Mouse (Mus musculus) spleen, adult 2 months (tissue): ENCODE data around the gene Nfkbia. TPM values are rescaled to one million over a fixed set of nuclear protein-coding genes. Genes with fewer than 3 reads are reported as not detected.

Experiments
- DNase-seq, 2 experiments: peaks; one replicate each; pipeline versions ENCODE4 v3.0.0 to v3.0.0-alpha.2; 2012 to 2021; ENCODE audit warnings: low spot score in 2 of 2, low read depth in 1 of 2
- H3K27ac ChIP-seq: fragments of 200-500 bp; 2 replicates; pipeline ENCODE4 v1.5.1; 2012; ENCODE audit warnings: low read length, inconsistent platforms; ENCODE audit not compliant: insufficient read depth
- H3K27me3 ChIP-seq: fragments of 200-500 bp; 2 replicates; pipeline ENCODE4 v1.6.1; 2012; ENCODE audit warnings: mild to moderate bottlenecking, moderate library complexity, low read length, inconsistent platforms; ENCODE audit not compliant: control insufficient read depth, insufficient read depth
- H3K36me3 ChIP-seq: fragments of 200-500 bp; 2 replicates; pipeline ENCODE4 v1.6.1; 2012; ENCODE audit warnings: mild to moderate bottlenecking, low read length, inconsistent platforms; ENCODE audit not compliant: control insufficient read depth, insufficient read depth
- H3K4me1 ChIP-seq: fragments of 200-500 bp; 2 replicates; pipeline ENCODE4 v1.6.1; 2011; ENCODE audit warnings: inconsistent platforms; ENCODE audit not compliant: control insufficient read depth, insufficient read depth, insufficient read length
- H3K4me3 ChIP-seq: fragments of 200-500 bp; 2 replicates; pipeline ENCODE4 v1.5.1; 2011; ENCODE audit warnings: mild to moderate bottlenecking, inconsistent platforms; ENCODE audit not compliant: insufficient read depth, insufficient read length; ENCODE audit errors: extremely low read depth
- CTCF ChIP-seq: fragments of 200-500 bp; IDR thresholded peaks from 2 replicates; pipeline ENCODE4 v1.5.1; 2011; ENCODE audit warnings: mild to moderate bottlenecking, inconsistent platforms; ENCODE audit not compliant: insufficient read depth, insufficient read length, insufficient replicate concordance; ENCODE audit errors: extremely low read depth
- POLR2A ChIP-seq: fragments of 200-500 bp; IDR thresholded peaks from 2 replicates; pipeline ENCODE4 v1.6.1; 2011; ENCODE audit warnings: low read depth, low read length, inconsistent platforms
- WGBS: fragments of 180-500 bp; shearing (Covaris S2); methylation state at CpG from one replicate; pipeline ENCODE4 v1.1.7; 2018; 5-methylcytosine and 5-hydroxymethylcytosine counted together
- polyA plus RNA-seq: library from polyadenylated mRNA; depleted of rRNA; stranded (reverse); fragments of >200 nt; gene quantifications from 2 replicates; pipeline ENCODE4 v1.2.3, GENCODE M21; 2012

Nfkbia gene
- polyA plus RNA-seq, 1 experiment, result 287 TPM

DNA sequence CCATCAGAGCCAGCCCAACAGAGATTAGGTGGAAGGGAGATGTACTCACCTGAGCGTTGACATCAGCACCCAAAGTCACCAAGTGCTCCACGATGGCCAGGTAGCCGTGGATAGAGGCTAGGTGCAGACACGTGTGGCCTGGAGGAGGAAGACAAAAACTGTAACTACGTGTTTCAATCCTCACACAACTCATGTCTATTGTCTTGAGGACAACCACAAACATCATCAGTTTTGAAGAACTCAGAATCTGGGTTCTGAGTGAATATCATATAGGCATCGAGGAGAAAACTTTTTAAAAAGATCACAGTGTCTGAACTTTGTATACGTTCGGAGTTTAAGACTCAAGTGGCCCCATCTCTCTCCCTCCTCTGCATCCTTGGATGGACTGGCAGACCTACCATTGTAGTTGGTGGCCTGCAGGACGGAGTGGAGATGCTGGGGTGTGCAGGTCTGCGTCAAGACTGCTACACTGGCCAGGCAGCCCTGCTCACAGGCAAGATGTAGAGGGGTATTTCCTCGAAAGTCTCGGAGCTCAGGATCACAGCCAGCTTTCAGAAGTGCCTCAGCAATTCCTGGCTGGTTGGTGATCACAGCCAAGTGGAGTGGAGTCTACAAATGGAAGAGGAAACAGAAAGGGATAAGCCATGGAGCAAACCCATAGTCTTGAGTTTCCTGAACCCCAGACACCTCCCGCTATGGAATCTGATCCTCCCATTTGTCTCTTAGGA, 1.6 kb downstream of the Nfkbia start:
- WGBS, result 60% methylated on average over 13 of the region's 13 CpGs
- H3K4me1 ChIP-seq, result peaks cover 28% of the 10 kb centered on the region; the same call in 1 of the 2 replicates
- peak overlapping the region; percentile 85 for H3K4me3 ChIP-seq
- no peak for TF ChIP-seq CTCF
- TF ChIP-seq POLR2A, result no peak
- H3K27ac ChIP-seq, result peak overlapping the region; percentile 97
- peaks cover 33% of the 10 kb centered on the region for H3K36me3 ChIP-seq
- no peaks in the 10 kb centered on the region for H3K27me3 ChIP-seq
- DNase-seq, result no peak

DNA sequence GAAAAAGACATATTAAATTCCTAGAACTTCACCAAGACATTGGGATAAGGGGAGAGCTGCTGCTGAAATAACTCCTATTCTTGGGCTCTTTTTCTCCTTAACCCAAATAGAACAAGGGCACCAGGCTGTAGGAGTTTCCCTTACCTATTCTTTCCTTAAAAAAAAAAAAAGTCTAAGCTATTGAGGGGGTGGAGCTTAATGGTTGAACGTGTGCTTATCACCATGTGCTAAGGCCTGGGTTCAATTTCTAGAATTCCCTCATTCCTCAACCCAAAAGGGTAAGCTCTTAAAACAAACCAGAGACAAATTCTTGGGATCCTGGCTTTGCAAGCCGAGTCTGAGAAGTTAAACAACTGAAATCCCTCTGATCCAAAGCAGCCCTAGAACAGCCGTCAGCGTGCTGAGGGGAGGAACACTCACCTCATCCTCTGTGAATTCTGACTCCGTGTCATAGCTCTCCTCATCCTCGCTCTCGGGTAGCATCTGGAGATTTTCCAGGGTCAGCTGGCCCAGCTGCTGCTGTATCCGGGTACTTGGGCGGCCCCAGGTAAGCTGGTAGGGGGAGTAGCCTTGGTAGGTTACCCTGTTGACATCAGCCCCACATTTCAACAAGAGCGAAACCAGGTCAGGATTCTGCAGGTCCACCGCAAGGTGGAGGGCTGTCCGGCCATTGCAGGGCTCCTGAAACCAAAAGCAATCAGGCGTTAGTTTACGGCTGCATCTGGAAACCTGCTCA, 2.3 kb downstream of the Nfkbia start:
- no peaks in the 10 kb centered on the region for H3K27me3 ChIP-seq
- H3K36me3 ChIP-seq, result peaks cover 35% of the 10 kb centered on the region
- 67% methylated on average over 14 of the region's 14 CpGs for WGBS
- H3K27ac ChIP-seq, result peak overlapping the region; percentile 97
- TF ChIP-seq POLR2A (no peak), CTCF (no peak)
- peak overlapping the region; percentile 48 for H3K4me3 ChIP-seq
- peaks cover 28% of the 10 kb centered on the region; the same call in 1 of the 2 replicates for H3K4me1 ChIP-seq
- no peak for DNase-seq

DNA sequence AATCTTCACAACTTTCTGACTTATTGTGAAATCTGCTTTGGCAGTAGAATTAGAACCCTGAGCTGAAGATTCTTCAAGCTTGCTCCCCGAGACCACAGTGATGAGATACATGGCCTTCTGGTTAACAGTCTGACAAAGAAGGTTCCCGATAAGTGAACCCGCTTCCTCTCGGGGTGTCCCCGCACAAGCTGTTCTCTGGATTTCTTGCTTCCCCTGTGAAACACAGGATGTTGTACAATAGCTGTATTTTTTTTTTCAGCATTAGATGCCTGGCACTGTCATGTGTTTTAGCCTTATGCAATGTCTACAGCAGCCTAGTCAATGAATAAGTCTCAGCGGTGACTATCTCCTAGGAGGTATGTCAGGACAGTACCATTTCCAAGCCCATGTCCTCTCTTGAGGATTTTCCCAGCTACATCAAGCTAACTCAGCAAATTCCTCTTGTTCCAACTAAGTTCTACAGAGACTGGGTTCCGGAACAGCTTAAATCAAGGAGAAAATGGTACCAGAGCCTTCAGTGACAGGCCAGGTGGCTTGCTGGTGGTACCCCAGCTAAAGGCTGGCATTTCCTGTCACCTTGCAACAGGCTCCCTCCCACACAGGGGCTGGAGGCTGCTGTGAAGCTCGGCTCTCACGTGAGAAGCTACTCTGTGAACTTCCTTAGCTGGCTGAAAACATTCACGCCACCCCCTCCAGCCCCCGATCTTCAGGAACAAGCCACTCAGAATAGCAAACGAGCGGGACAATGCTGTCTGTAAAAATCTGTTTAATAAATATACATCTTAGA, 3.6 kb downstream of the Nfkbia start:
- DNase-seq, result peak; percentile 54 to 70
- Histone ChIP-seq H3K4me3 (peak overlapping the region; percentile 6; the same call in 1 of the 2 replicates), H3K4me1 (peaks cover 28% of the 10 kb centered on the region; the same call in 1 of the 2 replicates), H3K36me3 (peaks cover 35% of the 10 kb centered on the region), H3K27ac (peak overlapping the region; percentile 79), H3K27me3 (no peaks in the 10 kb centered on the region)
- TF ChIP-seq POLR2A (no peak), CTCF (no peak)
- WGBS, result 26% methylated on average over 13 of the region's 13 CpGs

DNA sequence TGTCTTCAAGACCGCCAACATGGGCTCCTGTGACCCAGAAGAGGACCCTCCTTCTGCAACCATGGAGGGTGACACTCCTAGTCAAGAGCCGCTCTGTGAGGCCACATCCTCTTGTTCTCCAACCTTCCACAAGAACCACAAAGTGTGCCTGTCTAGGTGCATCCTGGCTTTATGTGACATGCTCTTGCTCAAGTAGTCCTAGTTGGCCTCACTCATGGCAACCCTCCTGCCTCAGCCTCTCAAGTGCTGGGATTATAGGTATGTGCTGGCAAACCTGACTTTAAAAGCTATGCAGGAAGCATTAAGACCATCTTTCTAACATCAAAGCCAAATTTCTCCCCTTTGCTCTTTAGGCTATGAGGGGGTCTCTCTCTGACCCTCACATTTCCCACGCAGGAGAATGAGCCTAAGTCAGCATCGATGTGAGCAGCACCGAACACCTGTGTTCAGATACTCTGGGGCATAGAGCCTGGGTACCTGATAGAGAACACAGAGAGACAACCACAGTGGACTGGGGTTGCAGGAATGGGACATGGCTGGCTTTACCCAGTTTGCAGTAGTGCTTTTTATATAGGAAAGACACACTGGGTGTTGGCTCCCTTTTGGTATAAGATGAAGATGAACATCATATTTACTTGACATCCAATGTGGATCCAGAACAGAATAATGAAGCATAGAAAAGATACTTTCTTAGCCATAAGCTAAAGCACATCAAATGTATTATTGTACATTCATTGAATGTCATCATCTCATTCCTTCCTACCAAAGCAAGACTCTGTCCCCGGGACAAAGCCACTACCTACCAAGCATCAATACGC, 4.4 kb downstream of the Nfkbia start:
- no peak for DNase-seq
- TF ChIP-seq POLR2A, result no peak
- no peak for TF ChIP-seq CTCF
- no peak overlapping the region for H3K4me3 ChIP-seq
- no peaks in the 10 kb centered on the region for H3K27me3 ChIP-seq
- peak overlapping the region; percentile 79 for H3K27ac ChIP-seq
- peaks cover 35% of the 10 kb centered on the region for H3K36me3 ChIP-seq
- 78% methylated on average over 7 of the region's 7 CpGs for WGBS
- H3K4me1 ChIP-seq, result peaks cover 22% of the 10 kb centered on the region; the same call in 1 of the 2 replicates

DNA sequence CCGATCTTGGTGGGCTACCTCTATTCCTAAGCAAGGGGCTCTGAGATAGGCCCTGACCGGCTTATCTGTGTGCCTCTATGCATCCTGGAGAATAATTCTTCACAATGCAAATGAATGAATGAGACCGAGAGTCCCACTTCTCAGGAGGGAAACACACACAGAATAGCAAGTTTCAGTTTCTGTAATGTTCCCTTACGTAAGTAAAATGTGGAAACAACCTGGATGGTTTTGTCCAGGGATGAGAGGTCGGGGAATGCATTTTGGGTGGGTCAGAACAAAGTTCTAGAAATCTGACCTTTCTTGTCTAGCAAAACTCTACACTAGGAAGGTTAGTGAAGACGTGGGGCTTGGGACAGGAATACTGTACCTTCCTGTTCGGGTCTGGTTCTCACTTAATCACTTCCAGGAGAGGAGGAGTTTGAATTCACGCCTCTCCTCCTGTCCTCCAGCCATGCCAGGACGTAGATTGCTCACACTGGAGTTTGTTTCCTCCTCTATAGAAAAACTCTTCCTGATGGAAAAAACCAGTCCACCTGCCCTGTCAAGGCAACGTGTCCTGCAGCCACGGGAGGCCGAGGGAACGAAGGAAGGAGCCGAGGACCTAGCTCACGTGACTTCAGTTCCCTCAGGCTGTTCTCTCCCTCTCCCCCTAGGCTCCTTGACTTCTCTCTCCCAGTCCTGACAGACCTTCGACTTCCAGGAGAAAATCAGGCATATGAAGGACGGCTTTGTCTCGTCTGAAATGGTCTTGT, 5.3 kb downstream of the Nfkbia start:
- Histone ChIP-seq H3K4me3 (no peak overlapping the region), H3K27me3 (no peaks in the 10 kb centered on the region), H3K27ac (0 out of 2 replicates have a peak overlapping the region, but pooled peaks have one; percentile 35), H3K36me3 (peaks cover 35% of the 10 kb centered on the region), H3K4me1 (peaks cover 20% of the 10 kb centered on the region; the same call in 1 of the 2 replicates)
- TF ChIP-seq POLR2A, result no peak
- no peak for TF ChIP-seq CTCF
- no peak for DNase-seq
- 72% methylated on average over 18 of the region's 18 CpGs for WGBS
